Mouse (Mus musculus) testis, adult 2 months (tissue): ENCODE measurements around the gene Sfmbt1.

Experiments
- CTCF ChIP-seq: fragments of 200-500 bp; IDR thresholded peaks from 2 replicates; pipeline ENCODE4 v1.5.1; 2012; ENCODE audit warnings: low read depth, mild to moderate bottlenecking, inconsistent platforms, low read length, moderate library complexity; ENCODE audit not compliant: control insufficient read depth, insufficient read depth, insufficient replicate concordance
- POLR2A ChIP-seq: fragments of 200-500 bp; IDR thresholded peaks from 2 replicates; pipeline ENCODE4 v1.6.1; 2012; ENCODE audit warnings: low read depth, mild to moderate bottlenecking, inconsistent platforms, low read length, moderate library complexity; ENCODE audit not compliant: control insufficient read depth

DNA sequence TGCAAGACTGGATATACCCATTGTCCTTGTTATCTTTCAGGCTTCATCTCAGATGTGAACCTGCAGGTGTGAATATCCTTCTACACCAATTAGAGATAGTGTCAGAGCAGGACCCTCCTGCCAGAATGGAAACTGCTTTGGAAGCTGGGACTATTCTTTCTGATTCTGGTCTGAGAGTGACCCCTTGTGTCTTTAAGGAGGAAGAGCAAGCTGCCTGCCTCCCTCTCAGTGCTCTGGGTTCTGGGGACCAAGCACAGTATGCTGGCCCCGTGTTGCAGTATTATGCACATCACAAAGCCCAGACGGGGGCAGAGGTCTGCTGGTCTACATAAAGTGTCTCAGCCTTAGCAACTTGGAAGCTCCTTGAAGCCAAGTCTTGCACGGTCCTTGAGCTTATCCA lies 150.7 kb downstream of the Sfmbt1 start:
- no peak for TF ChIP-seq POLR2A
- peak; percentile 34; the same call in 1 of the 2 replicates for TF ChIP-seq CTCF
